Mouse (Mus musculus) thymus, postnatal 4 days (tissue): ENCODE results near the gene Lyrm7.
"Not testable (repeated sequence)": the region's sequence is repeated elsewhere in the genome, so short reads cannot be mapped to it uniquely, and the experiment has no call there.

Source experiments
- DNase-seq: peaks from one replicate; pipeline ENCODE4 v3.0.0; 2021

The Lyrm7 gene

DNA sequence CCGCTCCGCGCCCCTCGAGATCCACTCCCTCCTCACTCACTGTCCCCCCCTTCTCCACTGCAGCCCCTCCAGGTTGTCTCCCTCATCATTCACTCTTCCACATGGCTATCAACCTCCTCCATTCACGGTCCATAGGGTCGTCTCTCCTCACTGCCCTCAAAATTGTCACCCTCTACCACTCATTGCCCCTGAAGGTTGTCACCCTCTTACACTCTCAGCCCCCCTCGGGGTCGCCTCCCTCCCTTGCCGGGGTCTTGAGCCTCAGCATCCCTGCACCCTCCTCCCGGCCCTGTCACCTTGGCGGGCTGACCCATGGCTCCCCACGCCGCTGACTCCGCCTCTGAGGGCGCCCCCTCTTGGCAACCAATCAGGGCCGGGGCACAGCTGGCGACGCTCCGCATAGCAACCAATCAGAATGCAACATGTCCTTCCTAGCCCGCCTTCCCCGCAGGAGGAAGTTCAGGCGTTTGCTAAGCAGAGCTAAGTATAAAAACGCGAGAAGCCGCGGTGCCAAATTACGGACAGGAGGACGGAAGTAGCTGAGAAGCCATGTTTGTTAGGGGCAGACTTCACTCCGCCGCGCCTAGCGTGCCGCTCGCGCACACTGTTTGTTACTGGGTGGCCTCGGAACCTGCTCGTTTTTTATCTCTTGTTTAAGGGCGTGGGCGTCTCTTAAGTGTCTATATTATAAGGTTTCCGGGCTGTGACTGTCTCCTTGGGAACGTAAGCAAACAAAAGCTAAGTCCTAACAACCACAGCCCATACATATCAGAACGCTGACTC is at the start of gene Lyrm7:
TSS of gene Lyrm7 (minus strand) at position 661 of the 783 bp plus-strand sequence.
- DNase-seq, result peak; percentile 97

DNA sequence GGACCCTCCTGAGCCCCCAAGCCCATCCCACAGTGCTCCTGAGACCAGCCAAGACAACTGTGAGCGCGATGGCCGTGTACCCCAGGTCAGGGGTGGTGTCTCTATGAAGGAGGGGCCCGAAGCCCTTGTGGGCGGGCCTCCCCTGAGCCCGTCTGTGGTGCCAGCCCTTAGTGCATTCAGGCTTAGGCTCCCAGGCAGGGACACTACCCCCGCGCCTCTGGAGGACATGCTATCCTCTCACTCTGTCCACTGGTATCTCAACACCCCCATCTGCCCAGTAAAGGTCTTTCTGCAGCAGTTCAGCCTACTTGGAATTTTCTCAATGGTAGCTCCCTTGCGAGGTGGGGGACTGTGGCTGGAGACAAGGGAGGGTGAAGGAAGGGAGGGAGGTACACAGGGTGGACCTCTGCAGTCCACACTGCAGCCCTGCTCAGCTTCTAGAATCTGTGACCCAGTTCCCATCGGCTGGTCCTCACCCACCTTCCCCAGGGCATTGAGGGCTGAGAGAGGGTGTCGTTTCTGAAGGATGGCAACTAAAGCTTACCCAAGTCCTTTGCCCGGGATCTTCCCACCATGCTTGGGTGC is 49.5 kb upstream of the Lyrm7 start:
- DNase-seq, result no peak

DNA sequence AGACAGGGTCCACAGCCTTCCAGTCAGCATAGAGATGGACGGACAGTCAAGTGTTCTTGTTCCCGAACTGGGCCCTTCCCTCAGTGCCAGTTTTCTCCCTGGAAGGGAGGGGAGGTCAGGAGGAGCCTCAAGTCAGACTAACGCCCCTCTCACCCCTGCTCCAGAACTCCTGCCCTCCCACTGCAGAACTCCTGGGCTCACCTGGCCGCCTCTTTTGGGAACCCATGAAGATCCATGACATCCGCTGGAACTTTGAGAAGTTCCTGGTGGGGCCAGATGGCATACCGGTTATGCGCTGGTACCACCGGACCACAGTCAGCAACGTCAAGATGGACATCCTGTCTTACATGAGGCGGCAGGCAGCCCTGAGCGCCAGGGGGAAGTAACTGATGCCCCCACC is 48.6 kb upstream of the Lyrm7 start:
- no peak for DNase-seq

DNA sequence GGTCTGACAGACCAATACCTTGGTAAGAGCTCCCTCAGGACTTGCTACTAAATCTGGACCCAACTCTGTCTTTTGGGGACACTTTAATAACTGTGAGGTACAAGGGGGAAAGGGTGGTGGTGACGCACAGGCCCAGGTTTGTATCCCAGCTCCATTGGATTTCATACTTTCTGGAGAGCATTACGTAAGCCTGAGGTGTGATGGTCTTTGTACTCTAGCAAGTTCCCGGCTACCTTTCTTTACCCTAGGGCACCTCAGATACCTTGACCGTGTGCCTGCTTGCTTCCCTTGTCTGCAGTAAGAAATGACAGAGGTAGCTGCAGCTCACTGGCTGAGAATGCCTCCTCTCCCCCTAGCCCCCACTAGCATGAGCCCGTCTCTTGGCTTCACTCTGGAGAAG is 46.5 kb upstream of the Lyrm7 start:
- no peak for DNase-seq

DNA sequence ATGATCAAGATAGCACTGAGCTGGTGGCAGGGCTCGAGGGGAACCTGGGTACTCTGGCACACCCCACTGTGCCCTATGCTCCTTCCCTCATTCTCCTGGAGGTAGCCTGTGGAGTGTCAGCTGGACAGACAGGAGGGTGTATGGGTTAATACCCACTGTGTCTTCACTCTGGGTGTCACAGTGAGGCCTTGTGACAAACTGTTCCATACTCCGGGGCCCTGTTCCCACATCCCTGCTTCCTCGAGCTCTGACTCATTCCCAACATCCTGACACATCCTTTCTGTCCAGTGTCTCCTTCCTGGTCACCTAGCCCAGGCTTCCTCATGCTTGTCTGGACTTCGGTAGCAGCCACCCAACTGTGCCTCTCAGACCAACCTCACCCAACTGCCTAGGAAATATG is 45.8 kb upstream of the Lyrm7 start:
- no peak for DNase-seq

DNA sequence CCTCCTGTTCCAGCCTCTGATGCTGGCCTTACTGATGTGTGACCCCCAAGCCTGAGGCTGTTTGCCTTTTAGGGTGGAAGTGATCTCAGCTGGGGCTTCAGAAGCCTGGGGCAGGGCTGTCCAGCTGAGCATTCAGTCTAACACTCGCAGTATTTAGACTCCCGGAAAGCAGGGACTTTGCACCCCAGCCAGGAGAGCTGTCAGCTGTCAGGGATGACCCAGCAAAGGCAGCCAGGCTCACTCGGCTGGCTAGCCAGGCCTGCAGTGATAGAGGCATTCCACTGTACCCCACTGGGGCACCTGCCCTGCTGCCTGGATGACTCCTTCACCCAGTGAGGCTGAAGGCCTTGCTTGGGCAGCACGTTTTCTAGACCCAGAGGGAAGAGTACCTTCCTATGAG is 45.2 kb upstream of the Lyrm7 start:
- DNase-seq, result no peak

DNA sequence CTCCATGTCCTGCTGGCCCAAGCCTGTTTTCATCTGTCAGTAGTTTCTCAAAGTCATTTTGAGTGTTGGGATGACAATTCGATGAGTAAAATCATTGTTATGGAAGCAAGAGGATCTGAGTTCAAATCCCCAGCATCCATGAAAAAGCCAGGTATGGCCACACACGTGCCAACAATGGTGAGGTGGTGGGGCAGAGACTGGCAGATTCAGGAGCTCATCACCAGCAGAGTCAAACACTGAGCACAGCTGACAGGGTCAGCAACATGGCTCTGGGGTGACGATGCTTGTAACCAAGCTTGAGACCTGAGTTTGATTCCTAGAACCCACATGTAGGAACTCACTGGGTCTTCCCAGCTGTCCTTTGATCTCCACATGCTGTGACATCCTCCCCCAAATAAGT is 44.4 kb upstream of the Lyrm7 start:
- DNase-seq, result no peak

DNA sequence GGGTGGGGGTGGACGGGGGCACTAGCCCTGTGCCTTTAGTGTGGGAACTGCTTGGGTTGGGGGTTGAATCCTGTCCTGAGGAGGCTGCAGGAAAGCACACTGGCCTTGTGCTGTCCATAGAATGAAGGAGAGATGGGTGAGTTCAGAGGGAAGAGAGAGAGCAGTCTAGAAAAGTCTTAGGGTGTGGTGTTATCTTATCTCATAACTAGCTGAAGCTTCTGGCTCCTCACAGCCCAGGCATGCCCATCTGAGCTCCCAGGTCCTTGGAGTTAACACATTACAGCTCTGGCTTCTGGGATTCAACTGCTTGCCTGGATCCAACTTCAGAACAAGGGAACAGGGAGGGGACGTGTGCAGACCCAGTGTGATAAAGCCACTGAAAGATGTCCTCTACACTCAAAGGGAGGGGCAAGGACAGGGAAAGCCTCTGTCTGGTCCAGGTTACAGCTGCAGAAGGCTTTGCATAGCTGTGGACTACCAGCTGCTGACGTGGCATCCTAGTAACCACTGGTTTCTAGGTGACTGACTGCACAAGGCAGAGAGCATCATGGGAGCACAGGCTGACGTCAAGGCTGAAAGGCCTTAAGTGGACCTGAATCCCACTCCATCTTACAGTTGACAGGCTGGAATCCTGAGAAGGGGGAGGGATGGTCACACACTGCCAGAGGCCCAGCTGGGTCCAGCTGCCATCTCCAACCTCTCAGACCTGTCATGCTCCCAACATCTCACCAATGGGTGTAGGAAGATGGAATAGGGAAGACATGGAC is 43.4 kb upstream of the Lyrm7 start:
- no peak for DNase-seq

DNA sequence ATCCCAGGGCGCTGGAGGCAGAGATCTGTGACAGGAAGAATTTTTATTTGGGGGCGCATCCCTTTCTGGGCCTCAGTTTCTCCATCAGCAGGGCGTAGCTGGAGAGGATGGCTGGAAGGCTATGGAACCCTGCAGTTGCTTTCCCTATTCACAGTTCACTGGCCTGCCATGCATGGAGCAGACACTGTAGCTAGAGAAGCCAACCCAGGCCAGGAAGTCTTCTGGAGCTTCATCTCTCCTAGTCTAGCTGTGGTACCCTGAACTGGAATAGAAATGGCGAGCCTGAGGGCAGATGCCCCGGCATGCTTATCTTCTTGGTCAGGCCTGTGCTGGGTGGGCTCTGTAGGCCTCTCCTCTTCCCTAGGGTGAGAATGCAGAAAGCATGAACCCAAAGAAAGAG is 42.6 kb upstream of the Lyrm7 start:
- DNase-seq, result no peak

DNA sequence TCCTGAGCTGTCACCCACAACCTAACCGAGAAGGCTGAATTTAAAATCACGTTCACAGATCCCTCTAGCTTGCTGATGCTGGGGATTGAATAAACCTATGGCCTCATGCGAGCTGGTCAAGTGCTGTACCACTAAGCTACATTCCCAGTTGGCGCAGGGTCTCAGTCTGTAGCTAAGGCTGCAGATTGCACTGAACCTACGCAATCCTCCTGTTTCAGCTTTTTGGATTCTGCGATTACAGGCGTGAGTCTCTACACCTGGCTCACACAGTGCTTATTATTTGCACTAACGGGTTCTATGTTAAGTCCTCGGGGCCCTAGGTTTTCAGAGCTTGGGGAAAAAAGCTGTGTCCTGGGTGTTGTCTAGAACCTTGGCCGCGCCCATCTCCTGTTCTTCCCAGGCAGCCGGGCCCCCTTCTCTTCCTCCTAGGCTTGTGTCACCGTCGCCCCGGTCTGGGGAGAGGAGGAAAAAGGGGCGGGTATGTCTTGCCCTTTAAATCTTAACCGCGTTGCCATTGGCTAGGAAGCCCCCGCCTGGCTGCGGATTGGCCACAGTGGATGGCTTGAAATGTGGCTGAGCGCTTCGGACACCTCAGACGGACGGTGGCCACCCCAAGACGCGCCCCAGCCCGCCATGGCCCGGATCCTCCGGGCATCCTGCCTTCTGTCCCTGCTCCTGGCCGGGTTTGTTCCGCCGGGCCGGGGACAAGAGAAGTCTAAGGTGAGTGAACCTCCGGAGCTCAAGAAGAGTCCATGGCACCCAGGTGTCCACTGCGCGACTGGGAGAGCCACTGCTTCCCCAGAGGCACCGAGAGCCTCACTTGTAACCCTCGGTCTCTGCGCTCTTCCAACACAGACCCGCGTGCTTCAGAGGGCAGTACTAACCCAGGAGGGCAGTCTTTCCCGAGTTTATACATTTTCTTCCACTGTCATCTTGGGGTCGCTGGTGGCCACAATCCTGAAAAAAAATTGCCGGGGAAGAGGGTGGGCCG is 41.9 kb upstream of the Lyrm7 start, which contains the start of gene Gpx3:
TSS of gene Gpx3 (plus strand) at position 121 of the 991 bp plus-strand sequence.
- peak; percentile 32 for DNase-seq

DNA sequence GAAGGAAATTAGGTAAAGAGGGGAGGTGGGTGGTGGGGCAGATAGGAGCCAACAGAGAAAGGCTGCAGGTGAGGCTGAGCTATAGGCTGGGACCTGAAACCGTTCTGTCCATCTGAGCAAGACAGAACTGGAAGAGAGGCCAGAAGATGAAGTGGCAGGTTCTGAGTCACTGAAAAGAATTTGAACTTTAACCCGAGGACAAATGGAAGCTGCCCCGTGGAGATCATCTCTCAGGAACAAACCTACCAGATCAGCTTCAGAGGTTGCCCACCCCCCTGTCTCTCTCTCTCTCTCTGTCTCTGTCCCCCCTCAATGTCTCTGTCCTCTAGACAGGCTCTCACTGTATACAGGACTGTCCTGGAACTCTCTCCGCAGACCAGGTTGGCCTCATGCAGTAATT is 38.9 kb upstream of the Lyrm7 start:
- no peak for DNase-seq

DNA sequence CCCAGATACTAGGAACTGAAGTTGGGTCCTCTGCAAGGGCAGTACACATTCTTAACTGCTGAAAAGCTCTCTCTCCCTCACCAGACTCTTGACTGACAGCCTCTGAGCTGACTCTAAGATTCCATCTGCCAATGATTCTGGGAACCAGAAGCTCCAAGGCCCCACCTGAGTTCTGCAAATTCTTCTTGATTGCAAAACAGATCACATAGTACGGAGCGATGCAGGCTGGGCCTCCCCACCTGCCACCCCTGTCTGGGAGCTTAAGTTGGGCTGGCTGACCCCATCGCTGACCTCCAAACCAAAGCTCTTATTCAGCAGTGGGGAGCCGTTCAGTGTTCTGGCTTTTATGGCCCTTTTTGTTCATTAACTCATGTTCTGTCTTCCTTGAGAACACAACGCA is 36.8 kb upstream of the Lyrm7 start:
- DNase-seq, result no peak

DNA sequence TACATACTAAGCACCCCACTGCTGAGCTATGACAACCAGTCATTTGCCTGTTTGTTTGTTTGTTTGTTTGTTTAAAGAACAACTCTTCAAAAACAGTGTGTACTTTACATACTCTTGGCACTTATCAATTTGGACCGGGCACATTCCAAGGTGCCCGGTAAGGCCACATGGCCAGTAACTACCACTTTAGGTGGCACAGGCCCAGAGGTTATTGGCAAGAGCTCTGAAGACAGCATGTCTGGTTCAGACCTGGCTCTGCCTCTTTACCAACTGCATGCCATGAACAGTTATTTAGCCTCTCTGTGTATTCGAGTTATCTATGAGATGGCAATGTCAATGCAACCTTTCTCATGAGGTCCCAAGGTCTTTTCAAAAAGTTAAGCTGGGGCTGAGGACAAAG is 35.9 kb upstream of the Lyrm7 start:
- not testable (repeated sequence) for DNase-seq

DNA sequence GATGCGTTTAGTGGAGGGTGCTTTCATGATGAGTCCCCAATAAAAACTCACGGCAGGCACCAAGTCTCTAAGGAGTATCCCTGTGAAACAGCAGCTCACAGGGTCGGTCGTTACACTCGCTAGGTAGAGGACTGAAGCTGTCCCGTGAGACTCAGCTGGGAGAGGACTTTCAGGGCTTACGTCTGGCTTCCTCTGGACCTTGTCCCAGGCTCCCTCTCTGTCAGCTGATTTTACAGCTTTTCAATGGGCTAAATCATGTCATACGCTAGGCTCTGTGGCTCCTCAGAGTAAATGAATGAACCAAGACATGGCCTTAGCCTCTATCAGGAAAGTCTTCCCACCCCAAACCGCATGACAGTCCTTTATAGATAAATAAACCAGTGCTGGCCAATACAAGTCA is 33.9 kb upstream of the Lyrm7 start:
- no peak for DNase-seq

DNA sequence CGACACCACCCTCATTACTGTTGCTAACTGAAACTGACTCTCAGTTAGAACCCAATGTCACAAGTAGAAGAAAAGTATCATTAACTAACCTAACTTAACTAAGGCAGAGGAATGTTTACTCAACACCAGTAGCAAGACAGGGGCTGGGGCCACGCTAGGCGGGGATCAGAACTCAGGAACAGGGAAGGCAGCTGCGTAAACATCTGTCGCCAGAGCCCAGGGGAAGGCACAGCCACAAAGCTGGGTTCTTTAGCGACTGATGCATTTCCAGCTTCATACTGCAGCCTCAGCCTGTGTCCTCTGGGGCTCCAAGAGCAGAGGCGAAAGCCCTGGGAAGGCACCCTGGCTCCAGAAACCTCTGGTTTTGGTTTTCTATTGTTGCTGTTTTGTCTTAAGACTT is 31.4 kb upstream of the Lyrm7 start:
- no peak for DNase-seq

DNA sequence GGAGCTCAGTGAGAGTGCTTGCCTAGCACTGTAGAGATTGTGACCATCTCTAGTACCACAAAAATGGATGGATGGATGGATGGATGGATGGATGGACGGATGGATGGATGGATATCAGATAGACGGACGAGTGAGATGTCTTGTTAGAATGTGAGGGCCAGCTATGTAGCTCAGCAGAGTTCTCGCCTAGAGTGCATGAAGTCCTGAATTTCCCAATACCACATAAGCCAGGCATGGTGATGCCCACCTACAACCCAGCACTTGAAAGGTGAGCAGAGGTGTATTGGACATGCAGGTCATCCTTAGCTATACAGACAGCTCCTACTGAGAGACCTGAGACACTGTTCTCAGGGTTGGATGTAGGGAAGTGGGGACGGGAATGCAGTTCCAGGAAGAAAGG is 30.6 kb upstream of the Lyrm7 start:
- DNase-seq, result no peak

DNA sequence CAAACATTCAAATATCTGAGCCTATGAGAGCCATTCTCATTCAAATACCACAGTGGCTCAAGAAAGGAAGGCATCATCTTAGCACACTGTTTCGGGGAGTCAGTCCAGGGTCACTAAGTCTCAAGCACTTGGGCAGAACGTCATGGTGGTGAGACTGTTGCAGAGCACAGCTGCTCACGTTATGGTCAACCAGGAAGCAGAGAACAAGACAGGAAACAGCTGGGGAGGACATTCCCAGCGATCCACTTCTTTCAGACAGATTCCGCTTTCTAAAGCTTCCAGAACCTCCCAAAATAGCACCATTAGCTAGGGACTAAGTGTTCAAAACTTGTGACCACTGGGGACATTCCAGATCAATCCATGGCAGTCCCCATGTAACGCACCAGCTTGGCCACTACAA is 27.2 kb upstream of the Lyrm7 start:
- DNase-seq, result no peak

DNA sequence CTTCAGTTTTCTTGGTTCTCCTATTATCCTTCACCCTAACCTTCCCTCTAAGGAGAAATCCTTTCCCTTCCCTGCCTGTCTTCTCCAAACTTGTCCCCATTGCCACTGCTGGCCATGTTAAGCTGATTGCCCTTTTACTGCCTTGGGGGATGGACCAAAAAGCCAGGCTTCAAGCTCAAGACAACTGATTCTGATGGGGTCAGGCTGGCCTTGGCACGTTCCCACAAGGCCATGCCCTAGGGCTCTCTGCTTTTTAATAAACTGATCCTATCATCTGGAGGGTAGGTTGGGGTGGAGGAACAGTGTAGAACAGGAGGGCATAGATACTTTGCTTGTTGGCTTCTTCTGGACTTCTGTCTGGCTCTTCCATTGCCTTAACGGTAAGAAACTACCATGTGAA is 24.7 kb upstream of the Lyrm7 start:
- no peak for DNase-seq

DNA sequence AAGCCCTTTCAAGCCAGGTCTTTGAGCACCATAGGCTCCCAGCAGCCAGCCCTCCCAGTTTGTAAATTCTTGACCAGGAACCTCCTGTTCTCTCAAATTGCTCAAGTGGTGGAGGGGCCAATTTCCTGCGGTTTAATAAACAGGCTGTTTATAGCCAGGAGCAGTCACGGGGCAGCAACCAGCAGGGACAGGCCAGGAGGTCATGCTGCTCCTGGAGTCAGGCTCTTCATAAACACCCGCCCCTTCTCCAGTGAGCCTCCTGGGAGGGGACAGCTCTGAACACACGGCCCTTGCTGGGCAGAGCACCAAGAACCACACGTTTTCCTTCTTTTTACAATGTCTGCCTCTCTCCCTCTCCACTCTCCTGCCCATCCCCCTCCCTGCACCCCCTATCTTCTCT is 24.2 kb upstream of the Lyrm7 start:
- no peak for DNase-seq

DNA sequence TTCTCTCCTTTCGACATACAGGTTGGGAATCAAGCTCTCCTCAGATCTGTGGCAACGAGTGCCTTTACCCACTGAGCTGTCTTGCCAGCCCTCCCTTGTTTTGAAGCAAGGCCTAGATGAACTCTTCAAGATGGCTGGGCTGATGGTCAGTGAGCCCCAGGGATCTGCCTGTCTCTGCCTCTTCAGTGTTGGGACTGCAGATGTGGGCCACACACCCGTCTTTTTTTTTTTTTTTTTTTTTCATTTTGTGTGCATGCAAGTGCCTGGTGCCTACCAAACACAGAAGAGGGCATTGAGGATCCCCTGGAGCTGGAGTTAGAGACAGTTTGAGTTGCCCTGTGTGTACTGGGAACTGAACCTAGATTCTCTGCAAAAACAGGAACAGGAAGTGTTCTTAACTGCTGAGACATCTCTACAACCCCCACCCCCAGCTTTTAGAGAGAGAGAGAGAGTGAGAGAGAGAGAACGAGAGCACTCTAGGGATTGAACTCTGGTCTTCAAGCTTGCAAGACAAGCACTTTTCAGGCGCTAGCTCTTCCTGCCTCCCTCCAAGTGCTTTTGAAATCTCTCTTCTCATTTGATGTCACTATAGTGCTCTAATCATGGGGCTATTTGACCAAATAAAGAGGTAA is 23.6 kb upstream of the Lyrm7 start:
- no peak for DNase-seq

DNA sequence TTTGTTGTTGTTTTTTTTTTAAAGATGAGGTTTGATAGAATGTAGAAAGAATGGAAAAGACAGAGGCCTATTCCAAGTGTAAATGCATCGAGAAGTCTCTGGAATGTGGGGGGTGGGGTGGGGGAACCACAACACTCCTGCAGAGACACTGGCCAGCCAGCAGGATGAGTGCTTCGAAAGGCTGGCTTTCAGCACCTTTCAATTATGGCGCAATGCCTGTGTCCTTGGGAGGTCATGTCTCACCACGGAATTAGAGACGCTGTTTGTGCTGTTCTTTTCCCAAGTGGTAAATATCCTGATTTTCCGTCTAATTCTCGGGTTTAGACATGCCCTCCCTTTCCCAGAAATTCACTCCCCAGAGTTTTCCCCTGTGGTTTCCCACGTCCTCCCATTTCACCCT is 22.0 kb upstream of the Lyrm7 start:
- no peak for DNase-seq

DNA sequence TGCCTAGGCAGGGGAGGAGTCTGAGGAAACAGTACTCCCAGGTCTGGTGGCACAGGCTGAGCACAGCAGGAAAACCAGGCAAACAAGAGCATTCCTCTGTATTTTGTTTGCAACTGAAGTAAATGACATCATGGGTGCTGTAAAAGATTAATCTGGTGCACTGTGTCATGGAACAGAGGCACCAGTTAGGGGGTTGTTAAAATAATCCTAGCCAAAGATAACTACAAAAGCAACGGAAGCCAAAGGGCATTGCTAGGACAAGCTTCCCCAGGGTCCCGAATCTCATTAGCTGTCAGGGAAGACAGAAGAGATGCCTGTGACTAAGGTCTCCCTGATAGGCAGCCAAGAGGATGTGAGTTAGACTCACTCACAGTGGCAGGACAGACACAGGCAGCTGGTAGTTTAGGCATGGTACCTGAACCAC is 20.3 kb upstream of the Lyrm7 start:
- DNase-seq, result no peak
